Mouse (Mus musculus): ENCODE measurements at regions not wholly inside any gene's neighbourhood (a gene's known extent, or its start where the extent isn't known, plus 50 kb on each side); places are given as distances from the start of the nearest gene placed in this dataset.

DNA sequence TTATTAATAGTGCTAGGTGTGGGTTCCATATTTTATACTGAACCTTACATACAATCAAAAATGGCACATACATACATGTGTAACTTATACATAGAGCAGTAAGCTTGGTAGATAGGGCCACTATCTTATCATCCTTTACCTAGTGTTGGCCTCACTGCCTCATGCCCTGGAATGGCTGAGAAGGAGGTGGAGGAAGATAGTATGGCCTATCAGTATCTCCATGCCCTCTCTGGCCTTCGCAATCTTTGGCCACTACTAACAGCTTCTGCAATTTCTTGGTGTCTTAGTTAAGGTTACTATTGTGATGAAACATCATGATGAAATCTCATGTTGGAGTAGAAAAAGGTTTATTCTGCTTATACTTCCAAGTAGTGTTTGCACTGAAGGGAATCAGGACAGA lies 265.4 kb upstream of the Meox2 start:
- H3K9ac ChIP-seq, result no peak overlapping the region
- no peak overlapping the region for H3K4me3 ChIP-seq
- 97% methylated on average over 1 of the region's 1 CpGs for WGBS
- ATAC-seq (ENCODE audit: low FRiP score, low read depth), result no peak
- H3K4me2 ChIP-seq, result no peak overlapping the region
- H3K27me3 ChIP-seq, result no peaks in the 10 kb centered on the region
- no peaks in the 10 kb centered on the region for H3K36me3 ChIP-seq
- H3K9me3 ChIP-seq, result no peaks in the 10 kb centered on the region
- no peak overlapping the region for H3K27ac ChIP-seq (replicated peaks)
- no peaks in the 10 kb centered on the region for H3K4me1 ChIP-seq (replicated peaks)

DNA sequence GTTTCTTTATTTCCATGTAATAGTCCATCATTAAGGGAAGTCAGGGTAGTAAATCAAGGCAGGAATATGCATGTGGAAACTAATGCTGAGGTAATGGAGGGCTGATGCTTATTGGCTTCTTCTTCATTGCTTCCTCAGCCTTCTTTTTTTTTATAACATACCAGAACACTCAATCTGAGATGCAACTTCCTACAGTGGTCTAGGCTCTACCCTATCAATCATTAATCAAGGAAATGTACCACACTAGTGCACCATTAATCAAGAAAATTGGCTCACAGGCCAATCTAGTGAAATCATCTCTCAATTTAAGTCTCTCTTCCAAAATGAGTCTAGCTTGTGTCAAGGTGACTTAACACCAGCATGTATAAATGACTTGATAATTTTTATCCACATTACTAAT lies 263.2 kb upstream of the Meox2 start:
- Histone ChIP-seq H3K4me3 (no peak overlapping the region), H3K9ac (no peak overlapping the region), H3K4me1 (replicated peaks) (no peaks in the 10 kb centered on the region), H3K27ac (replicated peaks) (no peak overlapping the region), H3K9me3 (no peaks in the 10 kb centered on the region), H3K27me3 (no peaks in the 10 kb centered on the region), H3K36me3 (no peaks in the 10 kb centered on the region), H3K4me2 (no peak overlapping the region)
- ATAC-seq (ENCODE audit: low FRiP score, low read depth), result no peak

- WGBS, result 98% methylated on average over 2 of the region's 2 CpGs
Observed at GRCm38 (mm10) chr12:36849086-36849485, 259.3 kb upstream of the Meox2 start.

DNA sequence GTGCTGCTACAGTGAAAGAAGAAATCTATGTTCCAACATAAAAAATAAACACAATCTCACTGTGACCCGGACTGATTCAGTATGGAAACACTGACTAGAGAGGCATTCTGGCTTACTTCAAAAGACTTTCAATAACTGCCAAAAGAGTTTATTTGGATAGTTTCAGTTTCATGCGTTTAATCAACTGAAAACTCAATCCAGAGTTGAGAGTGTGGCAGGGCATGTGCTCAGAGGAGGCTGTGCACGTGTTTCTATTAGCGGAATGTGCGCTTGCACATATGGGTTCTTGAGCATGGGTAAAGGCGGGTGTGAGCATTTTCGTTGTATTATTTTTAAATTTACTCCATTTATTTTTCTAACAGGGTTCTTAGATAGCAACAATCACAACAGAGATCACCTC lies 245.2 kb upstream of the Meox2 start:
- H3K36me3 ChIP-seq, result no peaks in the 10 kb centered on the region
- H3K4me3 ChIP-seq, result no peak overlapping the region
- no peak overlapping the region for H3K27ac ChIP-seq (replicated peaks)
- no peak overlapping the region for H3K4me2 ChIP-seq
- no peak overlapping the region for H3K9ac ChIP-seq
- H3K9me3 ChIP-seq, result no peaks in the 10 kb centered on the region
- no peaks in the 10 kb centered on the region for H3K4me1 ChIP-seq (replicated peaks)
- H3K27me3 ChIP-seq, result no peaks in the 10 kb centered on the region
- no peak for ATAC-seq (ENCODE audit: low FRiP score, low read depth)
- WGBS, result 92% methylated on average over 7 of the region's 7 CpGs

More at GRCm38 (mm10) chr12:36849086-36849485, 259.3 kb upstream of the Meox2 start:
- no peaks in the 10 kb centered on the region for H3K9me3 ChIP-seq
- H3K27ac ChIP-seq (replicated peaks), result no peak overlapping the region
- H3K9ac ChIP-seq, result no peak overlapping the region
- H3K36me3 ChIP-seq, result no peaks in the 10 kb centered on the region
- H3K4me3 ChIP-seq, result no peak overlapping the region
- no peaks in the 10 kb centered on the region for H3K27me3 ChIP-seq
- no peak overlapping the region for H3K4me2 ChIP-seq
- ATAC-seq (ENCODE audit: low FRiP score, low read depth), result no peak
- H3K4me1 ChIP-seq (replicated peaks), result no peaks in the 10 kb centered on the region

DNA sequence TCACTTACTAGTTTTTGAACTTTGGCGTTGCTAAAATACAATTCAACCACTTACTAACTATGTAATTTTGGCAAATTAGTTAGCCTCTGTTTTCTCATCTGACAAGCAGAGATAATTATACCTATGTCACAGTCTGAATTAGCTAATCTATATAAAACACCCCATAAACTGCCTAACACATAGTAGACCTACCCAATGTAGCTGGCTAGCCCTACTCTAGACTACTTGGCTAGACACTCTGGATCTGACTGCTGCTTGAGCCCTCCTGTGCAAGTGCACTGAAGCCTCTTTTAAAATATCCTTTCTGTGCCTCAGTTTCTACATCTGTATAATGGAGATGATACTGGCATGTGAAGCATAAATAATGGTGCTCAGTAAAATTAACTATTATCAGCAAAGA lies 227.6 kb upstream of the Meox2 start:
- WGBS, result 96% methylated on average over 1 of the region's 1 CpGs
- H3K4me1 ChIP-seq (replicated peaks), result no peaks in the 10 kb centered on the region
- no peak overlapping the region for H3K27ac ChIP-seq (replicated peaks)

GRCm38 (mm10) chr12:36913364-36913763 lies 195.0 kb upstream of the Meox2 start:
- no peak overlapping the region for H3K27ac ChIP-seq (replicated peaks)
- H3K4me3 ChIP-seq, result no peak overlapping the region
- no peak overlapping the region for H3K9ac ChIP-seq
- no peaks in the 10 kb centered on the region for H3K9me3 ChIP-seq
- no peaks in the 10 kb centered on the region for H3K36me3 ChIP-seq
- H3K4me2 ChIP-seq, result no peak overlapping the region
- no peaks in the 10 kb centered on the region for H3K27me3 ChIP-seq
- peak; percentile 68; the same call in 1 of the 2 replicates for ATAC-seq (ENCODE audit: low FRiP score, low read depth)
- H3K4me1 ChIP-seq (replicated peaks), result 0 out of 2 replicates have a peak, but pooled peaks cover 2% of the 10 kb centered on the region

More for the DNA sequence above, 227.6 kb upstream of the Meox2 start:
- no peak overlapping the region for H3K9ac ChIP-seq
- ATAC-seq (ENCODE audit: low FRiP score, low read depth), result no peak
- no peak overlapping the region for H3K4me2 ChIP-seq
- no peaks in the 10 kb centered on the region for H3K9me3 ChIP-seq
- no peaks in the 10 kb centered on the region for H3K36me3 ChIP-seq
- H3K27me3 ChIP-seq, result no peaks in the 10 kb centered on the region
- no peak overlapping the region for H3K4me3 ChIP-seq

GRCm38 (mm10) chr12:36917576-36918106 lies 190.7 kb upstream of the Meox2 start:
- Histone ChIP-seq H3K27me3 (no peaks in the 10 kb centered on the region), H3K36me3 (no peaks in the 10 kb centered on the region), H3K4me2 (no peak overlapping the region), H3K4me3 (no peak overlapping the region), H3K27ac (replicated peaks) (no peak overlapping the region), H3K4me1 (replicated peaks) (0 out of 2 replicates have a peak, but pooled peaks cover 2% of the 10 kb centered on the region), H3K9ac (no peak overlapping the region), H3K9me3 (no peaks in the 10 kb centered on the region)
- 14% methylated on average over 1 of the region's 1 CpGs for whole genome bisulfite sequencing
- ATAC-seq (ENCODE audit: low FRiP score, low read depth), result no peak

GRCm38 (mm10) chr12:36918294-36918876 lies 190.0 kb upstream of the Meox2 start:
- peak; percentile 69 for ATAC-seq (ENCODE audit: low FRiP score, low read depth)
- Histone ChIP-seq H3K27me3 (no peaks in the 10 kb centered on the region), H3K4me1 (replicated peaks) (0 out of 2 replicates have a peak, but pooled peaks cover 2% of the 10 kb centered on the region), H3K27ac (replicated peaks) (no peak overlapping the region), H3K4me3 (no peak overlapping the region), H3K36me3 (no peaks in the 10 kb centered on the region), H3K9me3 (no peaks in the 10 kb centered on the region), H3K9ac (no peak overlapping the region), H3K4me2 (no peak overlapping the region)
- WGBS, result 19% methylated on average over 5 of the region's 5 CpGs

GRCm38 (mm10) chr12:36923558-36923957 lies 184.8 kb upstream of the Meox2 start:
- H3K4me3 ChIP-seq, result no peak overlapping the region
- no peak for ATAC-seq (ENCODE audit: low FRiP score, low read depth)
- H3K27ac ChIP-seq (replicated peaks), result no peak overlapping the region
- no peak overlapping the region for H3K4me2 ChIP-seq
- H3K4me1 ChIP-seq (replicated peaks), result no peaks in the 10 kb centered on the region
- H3K9ac ChIP-seq, result no peak overlapping the region
- no peaks in the 10 kb centered on the region for H3K9me3 ChIP-seq
- no peaks in the 10 kb centered on the region for H3K27me3 ChIP-seq
- 83% methylated on average over 2 of the region's 2 CpGs for WGBS
- no peaks in the 10 kb centered on the region for H3K36me3 ChIP-seq

DNA sequence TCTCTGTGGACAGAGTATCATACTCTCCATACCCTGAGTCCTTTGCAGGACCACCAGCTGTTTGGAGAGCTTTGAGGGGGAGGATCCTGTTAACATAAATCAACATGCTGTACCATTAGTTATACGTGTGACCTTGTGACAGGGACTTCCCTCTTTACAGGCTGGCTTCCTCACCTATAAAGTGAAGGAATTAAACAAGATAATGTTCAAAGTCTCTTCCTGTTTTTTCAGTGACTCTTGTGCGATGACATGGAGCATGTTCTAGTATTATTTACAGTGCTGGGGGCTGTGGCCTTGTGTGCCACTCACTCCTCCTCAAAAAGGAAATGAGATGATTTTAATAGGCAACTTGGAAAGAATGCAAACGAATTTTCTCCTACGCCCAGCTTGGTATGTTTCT lies 182.1 kb upstream of the Meox2 start:
- Histone ChIP-seq H3K27ac (replicated peaks) (no peak overlapping the region), H3K4me3 (no peak overlapping the region), H3K9me3 (no peaks in the 10 kb centered on the region), H3K36me3 (no peaks in the 10 kb centered on the region), H3K9ac (no peak overlapping the region), H3K27me3 (no peaks in the 10 kb centered on the region), H3K4me1 (replicated peaks) (no peaks in the 10 kb centered on the region), H3K4me2 (no peak overlapping the region)
- ATAC-seq (ENCODE audit: low FRiP score, low read depth), result no peak
- WGBS, result 69% methylated on average over 4 of the region's 4 CpGs

- ATAC-seq (ENCODE audit: low FRiP score, low read depth), result 0 out of 2 replicates have a peak, but pooled peaks have one; percentile 56
- H3K27ac ChIP-seq (replicated peaks), result no peak overlapping the region
Observed at GRCm38 (mm10) chr12:36933118-36933610, 175.2 kb upstream of the Meox2 start.

DNA sequence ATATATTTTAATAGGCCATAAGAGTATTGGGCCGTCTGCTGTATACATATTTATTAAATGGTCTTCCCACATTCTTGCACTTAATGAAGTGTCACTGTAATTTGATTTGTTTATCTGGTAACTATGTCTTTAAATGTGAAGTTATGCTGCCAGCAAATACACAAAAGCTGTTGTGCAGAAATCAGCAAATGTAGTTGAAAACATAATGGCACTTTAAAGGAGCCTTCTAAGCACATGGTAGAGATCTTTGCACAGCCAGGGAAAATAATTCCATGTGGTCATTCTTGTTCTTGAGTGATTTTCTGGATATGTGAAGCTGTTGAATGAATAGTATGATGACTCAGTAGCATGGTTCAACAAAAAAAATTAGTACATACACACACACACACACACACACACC lies 164.4 kb upstream of the Meox2 start:
- Histone ChIP-seq H3K9me3 (no peaks in the 10 kb centered on the region), H3K4me2 (no peak overlapping the region), H3K27ac (replicated peaks) (no peak overlapping the region), H3K27me3 (no peaks in the 10 kb centered on the region), H3K4me3 (no peak overlapping the region), H3K4me1 (replicated peaks) (no peaks in the 10 kb centered on the region), H3K36me3 (no peaks in the 10 kb centered on the region), H3K9ac (no peak overlapping the region)
- WGBS, result 88% methylated on average over 1 of the region's 1 CpGs
- ATAC-seq (ENCODE audit: low FRiP score, low read depth), result no peak

More at GRCm38 (mm10) chr12:36933118-36933610, 175.2 kb upstream of the Meox2 start:
- no peak overlapping the region for H3K4me2 ChIP-seq
- H3K36me3 ChIP-seq, result no peaks in the 10 kb centered on the region
- H3K27me3 ChIP-seq, result no peaks in the 10 kb centered on the region
- no peak overlapping the region for H3K9ac ChIP-seq
- 4% methylated on average over 6 of the region's 6 CpGs for WGBS
- H3K9me3 ChIP-seq, result no peaks in the 10 kb centered on the region
- no peak overlapping the region for H3K4me3 ChIP-seq
- H3K4me1 ChIP-seq (replicated peaks), result 0 out of 2 replicates have a peak, but pooled peaks cover 5% of the 10 kb centered on the region

DNA sequence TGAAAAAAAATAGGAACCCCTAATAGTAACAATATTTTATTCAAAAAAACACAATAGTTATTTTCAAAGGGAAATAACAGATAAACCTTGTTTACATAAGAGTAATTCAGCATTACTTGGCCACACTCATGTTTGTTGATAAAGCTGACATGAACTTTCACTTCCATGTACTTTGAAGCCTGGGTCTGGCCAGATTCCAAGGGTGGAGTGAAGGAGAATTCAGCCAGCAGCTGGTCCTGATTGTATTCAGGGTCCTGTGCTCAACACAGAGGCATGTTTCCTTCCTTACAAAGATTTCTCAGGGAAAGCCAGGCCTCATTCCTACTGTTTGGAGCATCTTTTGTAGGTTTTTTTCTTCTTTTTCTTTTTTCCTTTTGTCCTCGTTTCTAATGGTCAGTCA lies 162.4 kb upstream of the Meox2 start:
- no peak overlapping the region for H3K4me3 ChIP-seq
- no peaks in the 10 kb centered on the region for H3K36me3 ChIP-seq
- no peaks in the 10 kb centered on the region for H3K9me3 ChIP-seq
- no peak overlapping the region for H3K27ac ChIP-seq (replicated peaks)
- ATAC-seq (ENCODE audit: low FRiP score, low read depth), result no peak
- no peaks in the 10 kb centered on the region for H3K27me3 ChIP-seq
- WGBS, result 43% methylated on average over 1 of the region's 1 CpGs
- H3K9ac ChIP-seq, result no peak overlapping the region
- H3K4me2 ChIP-seq, result no peak overlapping the region
- H3K4me1 ChIP-seq (replicated peaks), result no peaks in the 10 kb centered on the region
